Mouse (Mus musculus) lung, adult 2 months (tissue): Measurements from ENCODE around the gene Scube1. TPM values are rescaled to one million over a fixed set of nuclear protein-coding genes. Genes with fewer than 3 reads are reported as not detected.

Source experiments
- DNase-seq: peaks from one replicate; pipeline ENCODE4 v3.0.0; 2022
- H3K4me1 ChIP-seq: fragments of 200-500 bp; 2 replicates; pipeline ENCODE4 v1.6.1; 2011; ENCODE audit warnings: low read length; ENCODE audit not compliant: control insufficient read depth, insufficient read depth
- H3K4me3 ChIP-seq: fragments of 200-500 bp; replicated peaks from 2 replicates; pipeline ENCODE3; 2011; ENCODE audit warnings: low read depth, mild to moderate bottlenecking, control low read depth, low read length; ENCODE audit errors: extremely low read depth
- CTCF ChIP-seq: fragments of 200-500 bp; IDR thresholded peaks from 2 replicates; pipeline ENCODE4 v1.5.1; 2011; ENCODE audit warnings: mild to moderate bottlenecking, low read length, control low read depth; ENCODE audit not compliant: insufficient read depth
- POLR2A ChIP-seq: fragments of 200-500 bp; IDR thresholded peaks from 2 replicates; pipeline ENCODE4 v1.6.1; 2011; ENCODE audit warnings: low read depth, mild to moderate bottlenecking, control low read depth, low read length, borderline replicate concordance; ENCODE audit errors: extremely low read depth
- WGBS: fragments of 180-500 bp; shearing (Covaris S2); methylation state at CpG from one replicate; pipeline ENCODE4 v1.1.7; 2018; 5-methylcytosine and 5-hydroxymethylcytosine counted together
- polyA plus RNA-seq: library from polyadenylated mRNA; depleted of rRNA; stranded (reverse); fragments of >200 nt; gene quantifications from 2 replicates; pipeline ENCODE4 v1.2.3, GENCODE M21; 2012

Gene Scube1
- polyA plus RNA-seq, 1 experiment, result 17.2 TPM

DNA sequence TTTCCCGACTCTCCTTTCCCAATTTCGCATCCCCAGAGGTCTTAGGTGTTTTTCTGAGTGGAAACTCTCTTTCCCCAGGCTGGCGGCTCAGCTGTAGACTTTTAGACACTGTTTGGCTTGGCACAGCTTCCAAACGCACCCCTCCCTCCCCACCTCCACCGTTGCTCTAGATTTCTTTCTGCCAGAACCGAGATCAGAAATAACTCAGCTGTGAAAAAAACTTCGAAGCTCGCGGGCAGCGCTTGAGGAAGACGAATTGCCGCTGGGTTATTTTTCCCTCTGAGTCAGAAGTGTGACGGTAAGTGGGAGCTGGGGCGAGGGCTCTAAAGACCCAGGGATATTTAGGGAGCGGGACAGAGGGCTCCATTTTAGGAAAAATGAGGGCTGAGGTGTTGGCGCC is 21.5 kb upstream of the Scube1 start:
- Histone ChIP-seq H3K4me3 (no peak overlapping the region), H3K4me1 (peaks cover 5% of the 10 kb centered on the region; the same call in 1 of the 2 replicates)
- TF ChIP-seq CTCF, result no peak
- no peak for TF ChIP-seq POLR2A
- DNase-seq, result no peak
- WGBS, result 52% methylated on average over 16 of the region's 16 CpGs

GRCm38 (mm10) chr15:83742018-83742417 is 17.2 kb upstream of the Scube1 start:
- DNase-seq, result no peak
- Histone ChIP-seq H3K4me3 (no peak overlapping the region), H3K4me1 (peaks cover 5% of the 10 kb centered on the region; the same call in 1 of the 2 replicates)
- TF ChIP-seq POLR2A, result no peak
- no peak for TF ChIP-seq CTCF
- WGBS, result 48% methylated on average over 1 of the region's 1 CpGs

GRCm38 (mm10) chr15:83740676-83741422 is 16.0 kb upstream of the Scube1 start:
- no peak overlapping the region for H3K4me3 ChIP-seq
- no peak for DNase-seq
- TF ChIP-seq CTCF (no peak), POLR2A (no peak)
- H3K4me1 ChIP-seq, result peaks cover 5% of the 10 kb centered on the region; the same call in 1 of the 2 replicates
- 28% methylated on average over 21 of the region's 21 CpGs for WGBS

DNA sequence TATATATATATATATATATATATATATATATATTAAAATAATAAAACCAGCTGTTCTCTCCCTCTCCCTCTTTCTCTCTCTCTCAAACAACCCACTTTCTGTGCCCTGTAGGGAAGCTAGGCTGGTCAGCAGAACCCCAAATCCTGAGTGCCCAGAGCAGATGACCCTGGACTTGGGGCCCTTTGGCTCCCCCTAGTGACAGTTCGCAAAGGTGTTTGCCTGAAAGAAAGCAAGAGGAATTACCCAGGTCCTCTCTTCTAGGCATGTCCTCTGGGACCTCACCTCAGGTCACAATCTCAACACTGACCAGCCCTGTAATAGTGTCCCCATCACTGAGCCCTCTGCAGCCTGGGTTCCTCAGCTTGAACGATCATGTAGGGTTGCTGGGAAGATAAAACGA is 2.8 kb upstream of the Scube1 start:
- Histone ChIP-seq H3K4me1 (no peaks in the 10 kb centered on the region), H3K4me3 (no peak overlapping the region)
- 31% methylated on average over 3 of the region's 3 CpGs for WGBS
- peak; percentile 60 for DNase-seq
- TF ChIP-seq CTCF, result peak; percentile 81
- TF ChIP-seq POLR2A, result no peak

- 80% methylated on average over 5 of the region's 5 CpGs for WGBS
- DNase-seq, result no peak
- Histone ChIP-seq H3K4me1 (no peaks in the 10 kb centered on the region), H3K4me3 (no peak overlapping the region)
- TF ChIP-seq POLR2A (no peak), CTCF (no peak)
Observed at GRCm38 (mm10) chr15:83726741-83727140, 1.9 kb upstream of the Scube1 start.

- Histone ChIP-seq H3K4me3 (no peak overlapping the region), H3K4me1 (no peaks in the 10 kb centered on the region)
- WGBS, result 42% methylated on average over 28 of the region's 28 CpGs
- peak; percentile 10 for DNase-seq
- TF ChIP-seq POLR2A, result no peak
- TF ChIP-seq CTCF, result no peak
Observed at GRCm38 (mm10) chr15:83725556-83726200, 857 bp upstream of the Scube1 start.

DNA sequence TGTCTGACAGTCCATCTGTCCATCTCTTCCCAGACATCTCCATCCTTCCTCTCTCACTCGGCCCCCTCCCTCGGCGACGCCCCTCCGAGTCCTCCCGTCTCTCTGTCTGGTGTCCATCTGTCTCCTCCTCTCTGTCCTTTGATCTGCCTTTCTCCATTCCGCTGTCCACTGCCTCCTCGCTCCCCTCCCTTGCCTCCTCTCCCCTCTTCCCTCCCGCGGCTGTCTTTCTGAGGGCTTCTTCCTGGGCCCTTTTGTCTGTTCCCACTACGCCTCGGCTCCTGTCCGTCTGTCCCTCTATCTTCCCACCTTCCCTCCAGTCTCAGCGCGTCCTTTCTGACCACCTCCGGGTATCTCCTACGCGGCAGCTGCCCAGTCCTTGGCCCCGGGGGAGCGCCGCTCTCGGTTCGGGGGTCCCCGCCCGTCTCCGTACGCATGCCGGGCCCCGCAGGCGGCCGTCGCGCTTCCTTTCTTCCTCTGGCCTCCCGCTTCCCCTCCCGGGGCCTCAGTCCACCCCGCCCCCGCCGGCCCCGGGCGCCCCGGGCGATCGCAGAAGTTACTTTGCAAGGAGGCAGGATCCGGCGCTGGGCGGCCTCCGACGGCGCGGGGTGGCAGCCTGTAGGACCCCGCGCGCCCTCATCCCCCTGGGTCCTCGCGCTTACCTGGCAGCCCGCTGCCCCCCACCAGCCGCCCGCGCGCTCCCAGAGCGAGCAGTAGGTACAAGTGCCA is 498 bp downstream of the Scube1 start:
- whole genome bisulfite sequencing, result 1% methylated on average over 61 of the region's 61 CpGs
- no peak for TF ChIP-seq POLR2A
- TF ChIP-seq CTCF, result no peak
- Histone ChIP-seq H3K4me3 (peak overlapping the region; percentile 55), H3K4me1 (no peaks in the 10 kb centered on the region)
- DNase-seq, result peak; percentile 5

GRCm38 (mm10) chr15:83715582-83716228 is 9.1 kb downstream of the Scube1 start:
- no peak overlapping the region for H3K4me3 ChIP-seq
- no peaks in the 10 kb centered on the region for H3K4me1 ChIP-seq
- no peak for DNase-seq
- 74% methylated on average over 6 of the region's 6 CpGs for WGBS
- no peak for TF ChIP-seq POLR2A
- no peak for TF ChIP-seq CTCF

GRCm38 (mm10) chr15:83712798-83713197 is 12.0 kb downstream of the Scube1 start:
- Histone ChIP-seq H3K4me3 (no peak overlapping the region), H3K4me1 (no peaks in the 10 kb centered on the region)
- 80% methylated on average over 10 of the region's 10 CpGs for WGBS
- no peak for DNase-seq
- TF ChIP-seq CTCF (no peak), POLR2A (no peak)
